Mouse (Mus musculus) myocyte (in vitro differentiated cells): ENCODE measurements around the gene Pacsin2. TPM values are rescaled to one million over a fixed set of nuclear protein-coding genes. Genes with fewer than 3 reads are reported as not detected.
A peak's percentile ranks its signal among the peaks of the same experiment; 100 is the strongest.
"Not testable (repeated sequence)": the region's sequence is repeated elsewhere in the genome, so short reads cannot be mapped to it uniquely, and the experiment has no call there.

Source experiments
- H3K27me3 ChIP-seq: one replicate; pipeline ENCODE4 v1.6.1; 2011; ENCODE audit not compliant: control insufficient read depth, insufficient read depth, insufficient read length
- H3K36me3 ChIP-seq: one replicate; pipeline ENCODE4 v1.6.1; 2011; ENCODE audit not compliant: control insufficient read depth, insufficient read depth
- H3K4me2 ChIP-seq: one replicate; pipeline ENCODE4 v1.6.1; 2011; ENCODE audit warnings: low read depth, control low read depth
- H3K4me3 ChIP-seq: one replicate; pipeline ENCODE4 v1.5.1; 2011; ENCODE audit warnings: mild to moderate bottlenecking, control low read depth, moderate library complexity
- H3K79me2 ChIP-seq: one replicate; pipeline ENCODE4 v1.6.1; 2011; ENCODE audit not compliant: control insufficient read depth, insufficient read depth
- H3ac ChIP-seq: one replicate; pipeline ENCODE4 v1.6.1; 2011; ENCODE audit not compliant: control insufficient read depth, insufficient read length
- CEBPB ChIP-seq: IDR thresholded peaks from 2 replicates; pipeline ENCODE4 v1.6.1; 2011; ENCODE audit warnings: mild to moderate bottlenecking, moderate library complexity; ENCODE audit not compliant: poor library complexity, insufficient read depth, severe bottlenecking
- E2F4 ChIP-seq: IDR thresholded peaks from one replicate; pipeline ENCODE4 v1.6.1; 2011; ENCODE audit warnings: mild to moderate bottlenecking, control low read depth, moderate library complexity; ENCODE audit not compliant: insufficient read depth
- MAX ChIP-seq: IDR thresholded peaks from one replicate; pipeline ENCODE4 v1.6.1; 2011; ENCODE audit warnings: low read depth, mild to moderate bottlenecking, control low read depth
- MYOD1 ChIP-seq, 3 experiments: IDR thresholded peaks; one replicate each; pipeline ENCODE4 v1.6.1; 2011; ENCODE audit warnings: control low read depth in 2 of 3, low read depth in 2 of 3, mild to moderate bottlenecking in 2 of 3, moderate library complexity in 1 of 3; ENCODE audit not compliant: insufficient read length in 2 of 3, control insufficient read depth in 1 of 3
- MYOG ChIP-seq, 3 experiments: IDR thresholded peaks; one replicate each; pipeline ENCODE4 v1.6.1; 2011; ENCODE audit warnings: control low read depth in 2 of 3, low read depth in 2 of 3, mild to moderate bottlenecking in 2 of 3; ENCODE audit not compliant: insufficient read length in 2 of 3, control insufficient read depth in 1 of 3, insufficient read depth in 1 of 3
- POLR2A ChIP-seq: IDR thresholded peaks from one replicate; pipeline ENCODE4 v1.6.1; 2011; ENCODE audit warnings: low read depth, mild to moderate bottlenecking, control low read depth, moderate library complexity; ENCODE audit not compliant: insufficient read length
- POLR2AphosphoS2 ChIP-seq: IDR thresholded peaks from one replicate; pipeline ENCODE4 v1.6.1; 2011; ENCODE audit warnings: low read depth, control low read depth; ENCODE audit not compliant: insufficient read length
- REST ChIP-seq: IDR thresholded peaks from one replicate; pipeline ENCODE4 v1.6.1; 2011; ENCODE audit warnings: mild to moderate bottlenecking, control low read depth, moderate library complexity; ENCODE audit not compliant: insufficient read depth, insufficient read length
- SRF ChIP-seq: IDR thresholded peaks from one replicate; pipeline ENCODE4 v1.6.1; 2011; ENCODE audit warnings: low read depth; ENCODE audit not compliant: control insufficient read depth, insufficient read length
- TCF12 ChIP-seq: IDR thresholded peaks from one replicate; pipeline ENCODE4 v1.6.1; 2011; ENCODE audit warnings: mild to moderate bottlenecking, control low read depth; ENCODE audit not compliant: poor library complexity, insufficient read depth, severe bottlenecking
- TCF3 ChIP-seq: IDR thresholded peaks from one replicate; pipeline ENCODE4 v1.6.1; 2011; ENCODE audit warnings: low read depth, control low read depth; ENCODE audit not compliant: insufficient read length
- USF1 ChIP-seq: IDR thresholded peaks from one replicate; pipeline ENCODE4 v1.6.1; 2011; ENCODE audit warnings: low read depth, mild to moderate bottlenecking, control low read depth, moderate library complexity
- polyA plus RNA-seq: library from polyadenylated mRNA; unstranded; fragments of >200 nt; fragmentation: generic; extraction: Trizol; gene quantifications from one replicate; pipeline ENCODE4 v1.2.1, GENCODE M21; 2012; ENCODE audit warnings: missing spikeins

Pacsin2 gene
- 122 TPM for polyA plus RNA-seq

DNA sequence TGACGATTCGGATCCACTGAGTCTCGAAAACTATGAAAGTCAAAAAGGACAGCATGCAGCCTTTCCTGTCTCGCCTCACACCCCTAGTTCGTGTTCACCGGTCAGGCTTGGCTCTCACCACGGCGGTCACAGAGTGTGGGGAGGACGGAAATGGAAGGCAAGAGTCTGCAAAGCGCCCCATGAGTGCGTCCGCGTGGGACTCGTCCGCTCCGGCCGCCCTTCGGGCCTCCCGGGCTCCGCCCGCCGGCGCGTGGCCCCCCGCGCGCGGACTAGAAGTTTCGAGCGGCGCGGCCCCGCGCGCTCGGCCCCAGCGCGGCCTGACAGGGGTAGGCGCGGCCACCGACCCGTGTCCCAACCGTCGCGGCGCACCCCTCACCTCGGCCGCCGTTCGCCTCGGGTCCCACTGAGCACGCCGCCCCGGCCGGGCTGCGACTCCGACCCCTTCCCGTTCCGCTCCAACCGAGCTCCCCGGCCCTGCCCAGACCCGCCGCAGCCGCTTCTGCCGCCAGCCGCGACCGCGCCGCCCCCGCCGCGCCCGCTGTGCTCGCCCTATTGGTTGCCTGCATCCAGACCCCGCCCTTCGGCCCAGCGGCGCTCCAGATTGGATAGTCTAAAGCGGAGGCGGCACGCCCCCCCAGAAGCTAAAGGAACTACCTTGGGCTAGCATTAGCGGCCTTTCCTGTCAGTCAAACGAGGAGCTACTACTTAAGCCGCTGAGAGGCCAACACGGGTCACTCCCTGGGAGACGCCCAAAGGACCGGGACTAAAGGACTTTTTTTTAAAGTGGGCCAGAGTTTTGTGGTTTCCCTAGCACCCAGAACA lies at the start of gene Pacsin2:
Gene Pacsin2 (minus strand): TSS at position 524 of the 822 bp plus-strand sequence.
- peak within 1 kb of the TSS; percentile 92 for H3ac ChIP-seq
- H3K4me3 ChIP-seq: peak within 1 kb of the TSS; percentile 76

DNA sequence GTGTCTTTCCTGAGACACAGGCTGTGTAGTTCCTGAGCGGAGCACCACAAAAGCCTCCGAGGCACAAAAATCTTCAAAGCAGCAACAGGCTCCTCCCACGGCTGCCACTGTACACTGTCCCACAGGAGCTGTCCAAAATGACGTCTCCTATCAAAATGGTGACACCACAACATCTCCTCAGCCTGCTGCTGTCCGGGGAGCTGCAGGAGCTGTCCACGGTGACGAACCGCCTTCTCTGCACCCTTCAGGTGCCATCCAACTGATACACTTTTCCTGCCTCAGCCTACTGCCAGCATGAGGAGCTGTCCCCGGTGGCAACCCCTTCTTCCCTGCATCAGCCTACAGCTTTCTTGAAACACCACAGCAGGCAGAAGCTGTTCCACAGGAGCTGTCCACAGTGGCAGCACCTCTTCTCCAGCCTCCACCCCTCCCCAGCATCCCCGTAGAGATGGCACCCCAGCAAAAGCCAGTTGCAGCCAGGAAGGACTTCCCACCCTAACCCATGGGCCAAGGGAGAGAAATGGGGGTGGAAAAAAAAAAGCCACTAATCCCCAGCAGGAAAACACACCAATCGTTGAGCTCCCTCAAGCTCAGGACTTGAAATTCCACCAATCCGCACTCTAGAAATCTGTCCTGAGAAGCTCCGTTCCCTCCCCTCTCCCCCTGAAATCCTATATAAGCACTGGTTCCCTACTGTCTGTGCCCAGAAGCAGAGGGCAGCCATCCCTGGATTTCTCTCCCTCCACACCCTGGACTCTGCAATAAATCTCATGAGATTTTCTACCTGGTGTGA lies 48.3 kb upstream of the Pacsin2 start:
- no peaks in the 10 kb centered on the region for H3K79me2 ChIP-seq
- TF ChIP-seq USF1 (no peak), CEBPB (no peak), SRF (no peak), REST (peak; percentile 80)

More for the DNA sequence above, at the start of gene Pacsin2:
- Histone ChIP-seq H3K36me3 (no peaks in the 10 kb centered on the region), H3K27me3 (no peaks in the 10 kb centered on the region), H3K4me2 (peak within 1 kb of the TSS; percentile 84), H3K79me2 (peaks cover 46% of the 10 kb centered on the region)
- TF ChIP-seq POLR2AphosphoS2 (peak; percentile 95), POLR2A (peak; percentile 96), SRF (peak; percentile 76), E2F4 (no peak), MYOG (IDR thresholded peaks at IDR 0.05; ENCODE audit: control insufficient read depth in 1 of 3, insufficient read depth in 1 of 3, insufficient read length in 2 of 3, low read depth in 2 of 3) (peak in 2 of 3 experiments; percentile 16 to 73), USF1 (no peak), CEBPB (no peak), REST (no peak), MYOD1 (IDR thresholded peaks at IDR 0.05; ENCODE audit: control insufficient read depth in 1 of 3, insufficient read length in 2 of 3, low read depth in 2 of 3) (peak in 2 of 3 experiments; percentile 7 to 36), TCF3 (peak; percentile 5), TCF12 (no peak), MAX (no peak)

DNA sequence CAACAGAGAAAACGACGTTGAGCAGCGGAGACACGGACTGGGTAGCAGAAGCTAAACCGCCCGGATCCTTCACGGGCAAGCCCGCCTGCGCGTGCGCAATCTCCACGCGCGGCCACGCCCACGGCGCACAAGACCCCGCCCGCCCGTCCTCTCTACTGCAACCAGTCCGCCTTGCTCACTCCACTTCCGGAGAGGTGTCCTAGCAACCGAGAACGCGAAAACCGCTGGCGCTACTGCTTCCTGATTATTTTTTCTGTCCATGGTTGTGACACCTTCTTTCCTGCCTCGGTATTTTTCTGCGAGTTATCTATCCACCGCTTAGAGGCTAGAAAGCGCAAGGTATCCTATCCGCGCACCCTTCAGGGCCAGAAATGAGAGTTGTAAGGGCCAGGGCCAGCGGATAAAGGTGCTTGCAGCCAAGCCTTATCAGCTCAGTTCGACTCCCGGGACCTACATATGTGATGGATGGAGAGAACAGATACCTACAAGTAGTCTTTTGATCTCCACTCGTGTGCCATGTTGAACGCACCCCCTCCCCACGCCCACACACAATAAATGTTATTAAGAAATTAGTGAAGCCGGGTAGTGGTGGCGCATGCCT lies 46.5 kb upstream of the Pacsin2 start, which contains the start of gene Ttll1:
Gene Ttll1 (minus strand): TSS at position 89 of the 601 bp plus-strand sequence.
- H3K4me3 ChIP-seq: peak within 1 kb of the TSS; percentile 49
- H3K27me3 ChIP-seq: no peaks in the 10 kb centered on the region
- H3K36me3 ChIP-seq: no peaks in the 10 kb centered on the region
- no peaks in the 10 kb centered on the region for H3K79me2 ChIP-seq
- H3K4me2 ChIP-seq: peak within 1 kb of the TSS; percentile 82
- TF ChIP-seq POLR2A (peak; percentile 94), MYOD1 (IDR thresholded peaks at IDR 0.05; ENCODE audit: control insufficient read depth in 1 of 3, insufficient read length in 2 of 3, low read depth in 2 of 3) (peak in 1 of 3 experiments; percentile 2), POLR2AphosphoS2 (peak; percentile 88), USF1 (no peak)
- peak within 1 kb of the TSS; percentile 5 for H3ac ChIP-seq

More for the DNA sequence above, 48.3 kb upstream of the Pacsin2 start:
- H3K27me3 ChIP-seq: no peaks in the 10 kb centered on the region
- no peak overlapping the region for H3K4me2 ChIP-seq
- no peak overlapping the region for H3K4me3 ChIP-seq
- no peak overlapping the region for H3ac ChIP-seq
- H3K36me3 ChIP-seq: no peaks in the 10 kb centered on the region

DNA sequence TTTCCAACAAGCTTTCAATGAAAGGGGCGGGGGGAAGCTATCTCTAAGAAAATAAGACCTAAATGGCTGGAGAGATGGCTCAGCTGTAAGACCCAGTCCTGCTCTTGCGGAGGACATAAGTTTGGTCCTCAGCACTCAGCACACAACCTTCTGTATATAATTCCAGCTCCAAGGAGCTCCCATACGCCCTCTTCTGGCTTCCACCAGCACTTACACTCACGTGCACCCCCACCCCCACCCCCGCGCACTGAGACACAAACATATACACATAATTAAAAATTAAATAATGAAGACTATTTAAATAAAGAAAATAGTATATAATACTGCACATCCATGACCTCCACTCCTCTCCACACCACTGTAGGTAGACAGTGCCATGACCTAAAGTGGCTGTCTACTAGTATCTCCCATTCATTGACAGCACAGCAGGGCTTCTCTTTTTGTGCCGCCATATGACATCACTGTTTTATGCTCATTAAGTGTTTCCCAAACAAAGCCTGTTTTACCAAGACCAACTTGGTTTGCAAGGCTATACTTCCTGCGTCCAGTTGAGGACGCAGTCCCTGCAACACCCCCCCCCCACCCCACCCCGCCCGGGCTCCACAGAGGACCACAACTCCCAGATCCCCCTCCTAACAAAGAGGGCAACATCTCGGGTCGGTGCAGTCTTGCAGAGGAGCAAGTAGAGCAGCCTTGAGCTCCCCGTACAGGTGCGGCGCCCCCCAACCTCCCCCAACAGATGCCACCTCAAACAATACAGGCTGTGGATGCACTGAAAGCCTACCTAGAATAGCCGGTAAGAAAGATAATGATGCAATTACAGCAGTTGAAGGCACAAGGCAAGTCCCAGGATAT lies 45.8 kb upstream of the Pacsin2 start:
- H3K4me3 ChIP-seq: peak overlapping the region; percentile 49
- H3K79me2 ChIP-seq: no peaks in the 10 kb centered on the region
- TF ChIP-seq TCF12 (no peak), REST (no peak), POLR2A (no peak), POLR2AphosphoS2 (no peak), USF1 (no peak), E2F4 (no peak), SRF (no peak), MYOD1 (IDR thresholded peaks at IDR 0.05; ENCODE audit: control insufficient read depth in 1 of 3, insufficient read length in 2 of 3, low read depth in 2 of 3) (no peak), CEBPB (no peak), MYOG (IDR thresholded peaks at IDR 0.05; ENCODE audit: control insufficient read depth in 1 of 3, insufficient read depth in 1 of 3, insufficient read length in 2 of 3, low read depth in 2 of 3) (no peak), TCF3 (no peak), MAX (no peak)

DNA sequence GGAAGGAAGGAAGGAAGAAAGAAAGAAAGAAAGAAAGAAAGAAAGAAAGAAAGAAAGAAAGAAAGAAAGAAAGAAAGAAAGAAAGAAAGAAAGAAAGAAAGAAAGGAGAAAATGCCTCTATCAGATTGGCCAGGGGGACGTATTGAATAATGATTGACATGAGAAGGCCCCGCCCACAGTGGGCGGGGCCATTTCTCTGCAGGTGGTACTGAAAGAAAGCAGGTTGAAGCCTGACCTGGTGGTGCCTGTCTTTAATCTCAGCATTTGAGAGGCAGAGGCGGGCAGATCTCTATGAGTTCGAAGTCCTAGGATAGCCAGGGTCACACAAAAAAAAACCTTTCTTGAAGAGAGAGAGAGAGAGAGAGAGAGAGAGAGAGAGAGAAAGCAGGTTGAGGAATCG lies 37.1 kb upstream of the Pacsin2 start:
- H3K27me3 ChIP-seq, H3K4me2 ChIP-seq: not testable (repeated sequence)
- H3K36me3 ChIP-seq: peaks cover 15% of the 10 kb centered on the region

More for the DNA sequence above, 45.8 kb upstream of the Pacsin2 start:
- peak overlapping the region; percentile 82 for H3K4me2 ChIP-seq
- H3K27me3 ChIP-seq: no peaks in the 10 kb centered on the region
- peak overlapping the region; percentile 5 for H3ac ChIP-seq
- no peaks in the 10 kb centered on the region for H3K36me3 ChIP-seq

More for the DNA sequence above, 37.1 kb upstream of the Pacsin2 start:
- H3K4me3 ChIP-seq, H3ac ChIP-seq, H3K79me2 ChIP-seq: not testable (repeated sequence)
